Mouse (Mus musculus) brain, embryonic 14.5 days (tissue): ENCODE data around the gene Smim4.

Experiments
- CTCF ChIP-seq: fragments of 200-500 bp; IDR thresholded peaks from 2 replicates; pipeline ENCODE4 v1.5.1; 2012; ENCODE audit warnings: inconsistent platforms, mild to moderate bottlenecking, moderate library complexity, borderline replicate concordance; ENCODE audit not compliant: insufficient read depth, insufficient read length; ENCODE audit errors: extremely low read depth
- POLR2A ChIP-seq: fragments of 200-500 bp; IDR thresholded peaks from 2 replicates; pipeline ENCODE4 v1.6.1; 2012; ENCODE audit warnings: mild to moderate bottlenecking, inconsistent platforms, borderline replicate concordance; ENCODE audit not compliant: poor library complexity, insufficient read depth, insufficient read length, severe bottlenecking; ENCODE audit errors: extremely low read depth

DNA sequence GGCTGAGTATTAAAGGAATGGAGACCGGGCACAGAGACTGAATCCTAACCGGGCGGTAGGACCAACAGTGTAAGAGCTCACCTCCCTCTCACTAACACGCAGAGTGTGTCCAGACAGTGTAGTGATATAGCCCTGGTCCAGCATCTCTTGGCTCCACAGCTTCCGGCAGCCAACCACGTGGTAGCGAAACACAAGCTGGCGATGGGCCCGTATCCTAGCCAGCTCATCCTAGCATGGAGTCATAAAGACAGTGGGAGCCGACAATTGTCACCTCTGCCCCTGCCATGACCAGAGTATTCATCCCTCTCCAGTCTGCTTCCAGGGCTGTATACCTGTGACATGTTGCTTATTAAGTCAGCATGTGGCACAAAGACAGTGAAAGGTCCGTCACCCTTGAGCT is 16.9 kb upstream of the Smim4 start:
- TF ChIP-seq POLR2A (no peak), CTCF (no peak)
